Mouse (Mus musculus): ENCODE data around the gene Mapk8ip1.
"Not testable (repeated sequence)": the region's sequence is repeated elsewhere in the genome, so short reads cannot be mapped to it uniquely, and the experiment has no call there.

The Mapk8ip1 gene

DNA sequence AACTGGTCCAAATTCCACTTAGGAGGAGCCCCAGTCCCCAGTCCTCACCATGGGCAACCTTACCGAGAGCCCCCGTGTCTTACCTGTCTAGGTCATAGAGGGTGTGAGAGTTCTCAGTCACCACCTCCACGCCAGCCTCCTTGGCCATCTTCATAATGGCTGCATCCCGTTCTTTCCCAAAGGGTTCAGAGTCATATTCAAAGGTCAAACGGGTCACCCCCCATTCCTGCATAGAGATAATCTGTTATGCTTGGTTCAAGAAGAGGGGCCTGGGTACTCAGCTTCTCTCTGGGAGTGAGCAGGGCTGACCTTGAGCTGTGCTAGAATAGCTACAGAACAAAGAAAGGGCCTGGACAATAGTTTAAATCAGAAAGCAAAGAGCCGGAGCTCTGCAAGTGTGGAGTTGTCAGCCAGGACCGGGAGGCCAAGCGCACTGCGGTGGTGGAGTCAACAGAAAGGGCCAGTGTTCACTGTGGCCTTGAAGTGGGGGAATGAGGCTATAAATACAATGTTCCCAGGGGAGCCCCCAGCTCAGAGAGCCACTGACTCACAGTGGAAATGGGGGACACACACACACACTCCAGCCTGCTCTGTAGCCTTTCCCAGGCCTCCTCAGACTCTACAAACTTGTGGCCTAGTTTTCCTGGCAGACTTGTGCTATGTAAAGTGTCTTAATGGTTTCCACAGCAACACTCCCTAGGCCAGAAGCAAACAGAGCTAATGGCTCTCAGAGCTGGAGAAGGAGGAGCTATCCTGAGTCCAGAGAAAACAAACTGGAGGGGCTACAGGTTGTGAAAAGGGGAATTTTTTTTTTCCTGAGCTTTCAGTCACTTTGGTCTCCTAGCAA is 23.6 kb upstream of the Mapk8ip1 start:
- DNase-seq, result no peak

- DNase-seq, result no peak
Observed at GRCm38 (mm10) chr2:92423702-92424461, 22.8 kb upstream of the Mapk8ip1 start.

- DNase-seq, result no peak
Observed at GRCm38 (mm10) chr2:92423156-92423555, 22.1 kb upstream of the Mapk8ip1 start.

- no peak for DNase-seq
Observed at GRCm38 (mm10) chr2:92422388-92423135, 21.5 kb upstream of the Mapk8ip1 start.

DNA sequence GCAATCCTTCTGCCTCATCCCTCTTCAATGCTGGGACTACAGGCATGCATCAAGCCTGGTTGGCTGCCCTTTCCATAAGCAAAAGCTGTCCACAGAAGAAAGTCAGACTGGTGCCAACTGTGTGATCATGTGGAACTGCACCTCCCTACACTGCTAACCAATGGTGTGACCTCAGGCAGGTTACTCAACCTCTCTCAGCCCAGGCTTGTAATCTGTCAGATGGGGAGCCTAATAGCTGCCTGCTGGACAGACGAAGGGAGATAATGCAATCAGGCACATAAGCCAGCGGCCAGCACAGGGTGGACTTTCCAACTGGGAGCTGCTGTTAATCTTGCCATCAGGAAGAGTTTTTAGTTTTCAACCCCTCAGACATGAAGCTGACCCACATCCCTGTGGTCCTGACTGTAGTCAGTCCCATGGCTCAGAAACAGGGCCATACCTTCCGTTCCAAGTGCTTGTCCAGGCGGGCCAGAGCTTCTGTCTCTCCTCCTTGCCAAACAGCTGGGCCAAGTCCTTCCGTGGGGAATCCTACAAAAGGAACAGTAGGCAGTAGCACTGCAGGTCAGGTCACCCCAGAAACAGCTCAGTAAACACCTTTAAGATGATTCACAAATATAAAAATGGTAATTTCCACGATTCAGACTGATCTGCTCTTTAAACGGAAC is 20.8 kb upstream of the Mapk8ip1 start:
- DNase-seq, result no peak

DNA sequence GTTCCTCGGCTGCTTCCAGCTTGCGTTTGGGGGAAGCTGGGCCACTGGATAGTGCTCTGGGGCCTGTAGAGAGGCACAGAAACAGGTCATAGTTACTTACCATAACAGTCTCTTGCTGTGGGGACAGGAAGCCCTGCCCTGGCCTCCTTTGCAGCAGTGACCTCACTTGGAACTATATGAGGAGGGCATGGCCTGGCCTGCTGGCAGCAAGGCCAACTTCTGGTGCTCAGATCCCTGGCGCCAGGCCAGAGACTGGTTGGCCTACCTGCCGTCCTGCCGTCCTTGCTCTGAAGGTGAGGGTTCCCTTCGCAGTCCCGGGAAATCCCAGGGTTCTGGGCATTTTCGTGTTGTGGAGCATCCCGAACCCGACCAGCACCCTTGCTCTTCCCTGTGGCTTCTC is 10.6 kb upstream of the Mapk8ip1 start:
- DNase-seq, result no peak

DNA sequence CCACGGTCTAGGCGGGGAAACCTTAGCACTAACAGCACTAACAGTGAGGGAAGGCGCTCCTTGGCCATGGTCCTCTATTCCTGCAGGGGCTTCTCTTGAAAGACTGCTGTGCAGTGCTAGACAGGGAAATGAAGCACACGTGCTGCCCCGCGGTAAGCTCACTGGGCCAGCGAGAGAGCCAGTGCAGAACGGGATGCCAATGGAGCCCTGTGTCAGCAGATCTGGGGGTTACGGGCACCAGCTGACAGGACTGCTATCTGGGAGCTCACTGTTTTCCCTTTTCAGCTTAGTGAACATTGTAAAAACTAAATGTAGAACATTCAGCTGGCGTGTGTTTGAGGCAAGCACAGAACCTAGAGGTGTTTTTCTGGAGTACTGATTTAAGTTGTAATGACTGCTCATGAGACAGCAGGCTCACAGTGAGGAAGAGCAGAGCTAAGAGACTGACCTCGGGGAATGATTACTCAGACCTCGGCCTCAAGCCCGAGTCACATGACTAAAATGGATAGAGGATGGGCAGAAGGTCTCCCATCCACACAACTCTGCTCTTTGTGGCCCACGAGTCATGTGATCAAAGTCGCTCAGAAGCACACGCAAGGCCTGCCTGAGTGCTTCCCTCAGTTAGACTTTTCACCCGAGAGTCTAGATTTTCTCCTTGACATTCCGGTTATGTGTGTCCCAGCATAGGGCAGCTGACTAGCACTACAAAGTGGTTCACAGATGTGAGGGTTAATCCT is 7.4 kb upstream of the Mapk8ip1 start:
- no peak for DNase-seq

- DNase-seq, result no peak
Observed at GRCm38 (mm10) chr2:92405687-92406086, 4.6 kb upstream of the Mapk8ip1 start.

DNA sequence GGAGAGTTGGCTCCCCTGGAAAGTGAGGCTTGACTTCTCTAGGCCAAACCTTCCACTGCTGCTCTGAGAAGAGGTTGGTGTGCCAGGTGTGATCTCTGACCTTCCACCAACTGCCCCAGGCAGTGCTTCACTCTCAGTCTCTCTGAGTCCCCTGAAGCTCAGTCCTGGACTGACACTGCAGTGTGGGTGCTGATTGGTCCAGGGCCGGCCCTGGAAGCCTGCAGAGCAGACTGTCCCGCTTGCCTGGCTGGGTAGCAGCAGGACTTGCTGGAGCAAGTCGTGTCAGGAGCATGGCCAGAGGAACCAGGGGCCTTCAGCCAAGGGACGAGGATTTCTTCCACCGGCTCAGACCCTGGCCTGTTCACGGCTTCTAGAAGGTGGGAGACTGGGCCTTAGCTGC is 3.7 kb upstream of the Mapk8ip1 start:
- DNase-seq, result no peak

GRCm38 (mm10) chr2:92403776-92404319 is 2.8 kb upstream of the Mapk8ip1 start:
- no peak for DNase-seq

- DNase-seq, result no peak
Observed at GRCm38 (mm10) chr2:92402591-92403326, 1.7 kb upstream of the Mapk8ip1 start.

GRCm38 (mm10) chr2:92400682-92401081 is 381 bp downstream of the Mapk8ip1 start:
- no peak for DNase-seq

DNA sequence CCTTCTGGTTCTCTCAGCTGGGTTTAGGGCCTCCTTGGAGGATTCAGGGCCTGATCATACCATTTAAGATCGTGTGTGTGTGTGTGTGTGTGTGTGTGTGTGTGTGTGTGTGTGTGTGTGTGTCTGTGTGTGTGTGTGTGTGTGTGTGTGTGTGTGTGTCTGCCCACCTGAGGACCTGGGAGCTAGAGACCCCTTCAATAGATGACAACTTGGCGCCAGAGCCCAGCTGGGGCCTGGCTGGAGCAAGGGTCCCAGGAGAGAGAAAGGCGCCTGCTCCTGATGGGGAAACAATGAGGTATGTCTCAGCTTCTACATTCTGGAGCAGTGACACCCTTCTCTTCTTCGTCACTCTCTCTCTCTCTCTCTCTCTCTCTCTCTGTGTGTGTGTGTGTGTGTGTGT is 1.2 kb downstream of the Mapk8ip1 start:
- DNase-seq, result not testable (repeated sequence)

- DNase-seq, result no peak
Observed at GRCm38 (mm10) chr2:92397436-92397835, 3.6 kb downstream of the Mapk8ip1 start.

DNA sequence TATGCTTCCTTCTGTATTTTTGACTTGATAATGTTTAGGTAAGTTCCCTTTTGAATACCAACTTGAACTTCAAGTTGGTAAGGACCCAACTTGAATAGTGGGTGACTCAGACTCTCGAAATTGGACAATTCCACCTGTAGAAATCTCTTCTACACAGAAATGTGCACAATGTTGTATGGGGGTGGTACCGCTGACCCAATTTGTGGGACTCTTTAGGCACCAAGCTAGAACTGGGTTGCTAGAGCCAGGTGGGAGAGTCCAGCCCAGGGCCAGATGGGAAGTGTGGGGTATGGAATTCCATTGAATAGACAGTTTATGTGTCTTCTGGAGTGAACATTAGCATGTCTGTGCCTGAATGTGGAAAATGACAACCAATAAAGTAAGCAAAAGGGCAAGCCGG is 5.5 kb downstream of the Mapk8ip1 start:
- no peak for DNase-seq

DNA sequence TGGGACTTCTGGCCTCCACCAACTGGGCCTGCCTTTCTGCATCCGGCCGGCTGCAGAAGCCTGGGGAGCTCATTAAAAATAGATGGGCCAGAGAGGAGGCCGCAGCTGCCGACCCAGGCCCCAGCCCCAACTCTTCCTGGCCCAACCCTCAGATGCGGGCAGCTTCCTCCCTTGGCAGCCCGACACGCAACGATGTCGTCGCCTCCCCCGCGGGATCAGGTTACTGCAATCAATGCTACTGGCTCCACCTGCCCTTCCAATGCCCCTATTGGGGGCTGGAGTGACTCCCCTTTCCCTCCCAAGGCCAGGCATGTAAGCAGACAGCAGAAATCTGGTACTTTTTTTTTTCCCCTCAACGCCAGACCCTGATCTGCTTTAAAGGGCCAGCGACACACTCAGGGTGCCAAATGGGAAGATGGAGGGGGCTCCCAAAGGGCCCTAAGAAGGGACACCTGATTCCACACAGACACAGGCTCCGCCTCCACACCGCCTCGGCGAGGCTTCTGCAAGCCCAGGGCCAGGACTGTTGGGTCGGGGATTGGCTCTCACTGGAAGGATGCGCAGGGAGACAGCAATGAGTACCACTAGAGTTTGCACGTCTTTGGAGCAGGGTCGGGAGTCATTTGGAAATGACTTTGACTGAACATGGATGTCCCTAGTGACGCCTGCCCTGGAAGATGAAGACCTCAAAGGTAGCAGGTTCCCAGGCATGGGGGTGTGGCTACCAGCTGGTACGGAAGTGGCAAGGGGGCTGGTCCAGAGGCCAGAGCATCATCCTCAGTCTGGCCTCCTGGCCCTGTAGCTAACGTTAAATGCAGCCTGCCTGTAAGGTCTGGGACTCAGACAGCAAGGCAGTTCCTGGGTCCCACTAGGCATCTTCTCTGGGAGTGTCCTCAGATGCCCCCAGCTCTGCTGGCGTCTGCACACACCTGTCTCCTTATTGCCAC is 8.5 kb downstream of the Mapk8ip1 start:
- no peak for DNase-seq

DNA sequence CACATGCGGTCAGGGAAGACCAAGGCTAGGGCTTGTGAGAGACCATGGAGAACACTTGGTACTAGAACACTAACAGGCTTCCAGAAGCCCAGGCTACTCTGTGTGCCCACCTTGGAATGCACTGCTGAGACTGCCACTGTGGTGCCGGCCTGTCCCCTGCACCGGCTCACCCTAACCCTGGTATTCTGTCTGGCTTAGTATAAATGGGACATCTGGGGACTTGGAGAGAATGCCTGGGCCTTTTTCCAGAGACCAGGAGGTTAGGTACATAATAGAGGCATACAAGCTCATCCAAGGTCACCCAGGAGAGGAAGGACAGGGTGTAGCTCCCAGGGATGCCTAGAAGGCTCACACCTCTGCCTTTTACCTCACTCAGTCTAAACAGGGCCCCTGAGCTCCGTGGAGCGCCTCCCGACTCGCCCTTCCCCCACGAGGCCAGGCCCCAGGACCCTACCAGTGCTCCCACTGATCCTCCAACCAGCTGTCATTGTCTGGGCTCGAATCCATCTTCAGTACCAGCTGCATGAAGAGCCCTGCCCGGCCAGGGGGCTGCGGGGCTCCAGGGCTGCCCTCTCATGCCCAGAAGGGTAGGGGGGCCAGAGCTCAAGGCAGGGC is 9.3 kb downstream of the Mapk8ip1 start:
- no peak for DNase-seq

DNA sequence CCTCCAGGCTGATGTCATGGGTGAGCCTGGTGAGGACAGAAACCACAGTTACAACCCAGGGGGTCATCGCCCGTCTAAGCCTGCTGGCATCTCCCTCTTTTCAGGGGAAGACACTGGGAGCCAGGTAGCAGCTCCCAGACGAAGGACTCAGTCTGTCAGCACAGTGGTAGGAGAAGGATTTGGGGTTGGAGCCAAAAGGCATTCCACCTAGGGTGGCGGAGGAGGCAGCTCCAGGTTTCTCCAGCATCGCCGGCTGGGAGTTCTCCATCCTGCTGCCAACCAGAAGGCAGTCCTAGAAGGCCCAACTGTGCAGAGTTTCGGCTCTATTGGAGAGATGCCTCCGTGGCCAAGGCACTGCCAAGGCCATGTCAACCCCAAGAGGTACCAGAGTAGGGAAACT is 9.9 kb downstream of the Mapk8ip1 start:
- no peak for DNase-seq

DNA sequence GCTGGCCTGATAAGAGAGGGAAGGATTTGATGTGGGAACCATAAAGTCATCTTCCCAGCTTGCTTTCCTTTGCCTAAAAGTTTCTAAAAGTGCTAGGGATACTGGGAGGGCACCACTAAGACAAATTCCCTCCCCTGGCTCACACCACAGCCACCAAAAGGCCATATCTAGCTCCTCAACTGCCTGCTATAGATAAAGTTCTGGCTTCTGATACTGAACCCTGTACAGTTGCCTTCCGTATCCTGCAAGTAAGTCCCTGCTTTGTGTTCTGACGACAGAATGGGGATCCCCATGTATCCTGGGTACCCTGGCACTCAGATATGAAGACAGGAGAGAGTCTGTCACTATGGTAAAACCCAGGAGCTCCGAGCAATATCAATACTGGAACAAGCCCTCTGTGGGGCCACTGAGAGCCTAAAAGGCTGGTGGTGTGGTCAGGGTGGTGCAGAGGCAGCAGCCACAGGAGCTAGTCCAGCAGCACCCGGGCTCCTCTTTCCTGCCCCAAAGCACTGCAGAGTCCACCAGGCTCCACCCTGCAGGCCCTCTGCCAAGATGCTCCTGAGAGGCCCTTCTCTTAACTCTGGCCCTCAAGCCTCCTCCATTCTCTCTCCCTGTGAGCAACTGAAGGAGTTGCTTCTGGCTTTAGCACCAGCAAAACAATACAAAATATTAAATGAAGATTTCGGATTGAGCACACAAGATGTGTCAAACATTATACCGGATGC is 10.7 kb downstream of the Mapk8ip1 start:
- no peak for DNase-seq
